Mouse (Mus musculus): ENCODE data around the gene Golga2.

Golga2 gene

GRCm38 (mm10) chr2:32344598-32345321 is 57.6 kb downstream of the Golga2 start:
- DNase-seq: no peak

GRCm38 (mm10) chr2:32347019-32347418 is 59.8 kb downstream of the Golga2 start:
- DNase-seq: no peak

- no peak for DNase-seq
Observed at GRCm38 (mm10) chr2:32348311-32348710, 61.1 kb downstream of the Golga2 start.

- DNase-seq: no peak
Observed at GRCm38 (mm10) chr2:32349625-32350255, 62.6 kb downstream of the Golga2 start.

GRCm38 (mm10) chr2:32350471-32351051 is 63.4 kb downstream of the Golga2 start:
- no peak for DNase-seq

GRCm38 (mm10) chr2:32351471-32351961 is 64.3 kb downstream of the Golga2 start:
- DNase-seq: no peak

GRCm38 (mm10) chr2:32352151-32353006 is 65.2 kb downstream of the Golga2 start, which contains the start of gene Ciz1:
TSS of gene Ciz1 (plus strand) at chr2:32352327.
- DNase-seq: peak; percentile 74

GRCm38 (mm10) chr2:32353007-32353542 is 65.9 kb downstream of the Golga2 start, which contains the start of gene Dnm1:
TSS of gene Dnm1 (minus strand) at chr2:32353338.
- DNase-seq: peak; percentile 97

GRCm38 (mm10) chr2:32353836-32354235 is 66.7 kb downstream of the Golga2 start:
- no peak for DNase-seq

GRCm38 (mm10) chr2:32354336-32354895 is 67.2 kb downstream of the Golga2 start:
- no peak for DNase-seq

- no peak for DNase-seq
Observed at GRCm38 (mm10) chr2:32356216-32356615, 69.0 kb downstream of the Golga2 start.

All from right cerebral cortex, postnatal 4 days (tissue).